Mouse (Mus musculus): ENCODE data around the gene Klf7.

Klf7 gene

GRCm38 (mm10) chr1:64019127-64019635, 102.9 kb downstream of the Klf7 start:
- DNase-seq: no peak

DNA sequence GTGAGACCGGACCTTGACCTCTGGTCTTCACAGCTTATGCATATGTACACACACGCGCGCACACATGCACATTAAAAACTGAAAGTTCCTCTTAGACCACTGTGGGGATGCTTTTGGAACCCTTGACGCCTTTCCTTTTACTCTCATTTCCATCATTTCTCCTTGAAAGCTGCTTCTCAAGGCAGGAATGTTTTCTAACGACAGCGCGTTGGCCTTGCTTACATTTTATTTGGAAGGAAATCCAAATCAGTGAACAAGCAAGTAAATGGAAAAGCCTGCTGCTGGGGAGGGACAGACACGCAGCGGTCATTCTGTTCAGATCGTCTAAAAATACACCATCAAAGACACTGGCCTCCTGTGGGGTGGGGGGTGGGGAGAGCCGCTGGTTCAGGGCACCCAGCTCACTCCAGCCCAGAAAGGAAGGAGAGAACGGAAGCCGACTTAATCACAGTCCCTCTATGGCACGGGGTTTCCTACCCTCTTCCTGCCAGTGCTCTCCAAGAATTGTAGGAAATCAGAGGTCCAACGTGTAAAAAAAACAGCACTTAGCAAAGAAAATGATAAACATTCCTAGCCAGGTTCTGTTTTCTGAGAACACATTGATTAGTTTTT, 103.5 kb downstream of the Klf7 start:
- DNase-seq: no peak

GRCm38 (mm10) chr1:64014091-64014490, 108.0 kb downstream of the Klf7 start:
- no peak for DNase-seq

DNA sequence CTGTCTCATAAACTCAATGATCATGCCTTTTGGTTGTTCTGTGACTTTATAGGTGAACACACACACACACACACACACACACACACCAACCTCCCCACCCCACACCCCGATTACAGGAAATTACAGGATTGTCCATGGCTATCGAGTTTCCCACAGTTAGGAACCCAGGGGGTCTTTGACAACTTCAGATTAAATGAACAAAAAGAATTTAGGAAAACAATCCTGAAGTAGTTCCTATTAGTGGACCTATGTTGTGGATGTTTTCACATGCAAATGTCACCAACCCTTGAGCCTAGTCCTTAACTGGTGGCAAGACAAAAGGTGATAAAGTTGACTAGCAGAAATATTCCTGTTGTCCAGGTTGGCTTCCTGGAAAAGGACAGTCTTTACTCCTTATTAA, 113.1 kb downstream of the Klf7 start:
- DNase-seq: no peak

GRCm38 (mm10) chr1:64008031-64008430, 114.1 kb downstream of the Klf7 start:
- DNase-seq: no peak

DNA sequence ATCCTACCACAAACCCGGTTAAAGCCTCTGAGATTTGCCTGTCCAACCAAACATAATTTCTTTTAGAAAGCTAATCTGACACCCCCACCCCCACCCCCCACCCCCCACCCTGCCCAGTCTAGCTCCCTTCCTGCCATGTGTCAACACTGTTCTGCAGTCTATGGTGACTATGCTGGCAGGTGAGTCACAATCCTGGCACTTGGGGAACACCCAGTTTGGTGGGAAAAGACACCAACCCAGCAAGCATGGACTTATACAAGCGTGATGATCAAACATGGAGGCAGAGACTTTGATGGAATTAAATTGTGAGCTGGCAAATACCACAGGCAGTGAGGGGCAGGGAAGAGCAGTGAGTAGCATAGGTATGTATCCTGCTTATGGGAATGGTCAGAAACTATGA, 116.9 kb downstream of the Klf7 start:
- no peak for DNase-seq

DNA sequence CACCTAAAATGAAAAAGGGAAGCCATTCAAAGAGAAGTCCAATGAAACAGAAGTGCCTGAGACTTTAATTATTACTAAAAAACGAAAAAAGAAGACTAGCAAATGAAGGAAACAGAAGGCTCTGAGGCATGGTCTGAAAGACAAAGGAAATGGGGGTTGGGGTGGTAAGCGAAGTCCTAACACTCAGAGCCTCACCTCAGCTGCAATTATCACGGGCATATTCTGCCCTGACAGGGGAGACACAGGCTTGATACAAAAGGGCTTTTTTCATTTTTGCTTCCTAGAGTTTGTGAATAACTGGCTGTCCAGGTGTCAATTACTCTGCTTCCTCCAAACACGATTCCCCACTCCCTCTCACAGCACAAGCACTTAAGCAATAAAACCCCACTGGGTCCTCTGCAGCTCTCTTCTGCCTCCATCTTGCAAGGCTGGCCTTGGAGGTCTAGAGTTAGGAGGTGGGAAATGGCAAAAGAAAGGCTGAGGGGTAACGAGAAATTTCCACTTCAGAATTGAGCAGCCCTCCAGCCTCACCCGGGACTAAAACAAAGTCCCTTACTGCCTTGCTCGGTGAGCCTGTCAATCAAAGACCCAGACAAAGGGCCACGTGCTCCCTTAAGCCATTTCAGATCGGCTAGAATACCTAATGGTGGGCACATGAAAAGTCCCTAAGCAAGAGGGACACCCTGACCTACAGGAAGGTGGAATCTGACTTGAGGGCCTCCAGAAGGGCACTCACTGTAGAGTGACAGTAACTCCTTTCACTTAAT, 118.4 kb downstream of the Klf7 start:
- DNase-seq: no peak

DNA sequence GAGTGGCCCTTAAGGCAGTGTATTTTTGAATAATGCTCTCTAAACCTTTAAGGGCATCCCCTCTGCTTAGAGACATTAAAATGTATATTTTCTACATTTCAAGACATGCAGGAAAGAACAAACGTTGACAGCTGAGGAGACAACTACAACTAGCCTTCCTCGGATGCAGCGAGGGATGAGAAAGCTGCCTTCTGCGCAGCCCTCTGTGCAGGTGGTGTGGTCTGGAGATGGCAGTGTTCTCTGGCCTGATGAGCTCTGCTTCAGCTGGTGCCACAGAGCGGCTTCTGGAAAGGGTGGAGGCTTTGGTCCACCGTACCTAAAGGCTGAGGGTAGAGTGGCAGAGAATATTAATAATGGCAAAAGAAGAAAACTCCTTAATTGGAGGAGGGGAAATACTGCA, 120.0 kb downstream of the Klf7 start:
- DNase-seq: no peak

GRCm38 (mm10) chr1:64000597-64000996, 121.5 kb downstream of the Klf7 start:
- DNase-seq: no peak

DNA sequence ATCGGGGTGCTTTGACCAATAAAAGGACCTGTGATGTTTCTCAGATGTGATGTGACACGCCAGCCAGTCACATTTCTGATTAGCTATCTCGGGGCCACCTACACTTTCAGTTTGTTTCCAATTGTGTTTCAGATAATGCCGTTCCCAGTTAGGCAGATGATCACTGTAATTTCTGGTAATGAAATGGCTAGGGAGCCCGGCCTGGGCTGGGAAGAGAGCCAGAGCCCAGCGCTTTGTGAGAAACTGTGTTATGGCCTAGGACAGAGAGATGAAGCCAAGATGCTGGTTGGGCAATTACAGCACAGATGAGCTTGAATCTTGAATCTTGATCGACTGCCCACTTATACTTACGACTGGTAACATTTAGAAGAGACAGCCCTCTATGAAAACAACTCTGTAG, 122.6 kb downstream of the Klf7 start:
- DNase-seq: no peak

GRCm38 (mm10) chr1:63998901-63999300, 123.2 kb downstream of the Klf7 start:
- no peak for DNase-seq

DNA sequence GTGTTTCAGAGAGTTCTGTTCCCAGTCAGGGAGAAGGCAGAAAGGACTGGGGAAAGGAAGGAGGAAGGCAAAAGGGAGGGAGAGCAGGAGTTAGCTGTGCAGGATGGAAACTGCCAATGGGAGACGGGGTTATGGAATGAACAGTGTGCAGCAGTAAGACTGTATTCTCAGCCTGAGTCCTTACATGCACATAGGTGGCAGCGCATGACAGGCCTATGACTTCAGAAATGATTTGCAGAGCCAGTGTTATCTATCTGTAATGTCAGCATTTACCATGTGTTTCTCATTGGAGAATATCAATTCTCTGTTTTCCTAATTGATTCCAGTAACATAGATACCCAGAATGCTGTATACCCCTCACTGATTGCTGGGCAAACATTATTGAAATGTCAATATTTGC, 123.9 kb downstream of the Klf7 start:
- no peak for DNase-seq

- DNase-seq: no peak
These were observed 126.3 kb downstream of the Klf7 start for GRCm38 (mm10) chr1:63995828-63996227.

- DNase-seq: no peak
These were observed 127.0 kb downstream of the Klf7 start for GRCm38 (mm10) chr1:63995137-63995492.

DNA sequence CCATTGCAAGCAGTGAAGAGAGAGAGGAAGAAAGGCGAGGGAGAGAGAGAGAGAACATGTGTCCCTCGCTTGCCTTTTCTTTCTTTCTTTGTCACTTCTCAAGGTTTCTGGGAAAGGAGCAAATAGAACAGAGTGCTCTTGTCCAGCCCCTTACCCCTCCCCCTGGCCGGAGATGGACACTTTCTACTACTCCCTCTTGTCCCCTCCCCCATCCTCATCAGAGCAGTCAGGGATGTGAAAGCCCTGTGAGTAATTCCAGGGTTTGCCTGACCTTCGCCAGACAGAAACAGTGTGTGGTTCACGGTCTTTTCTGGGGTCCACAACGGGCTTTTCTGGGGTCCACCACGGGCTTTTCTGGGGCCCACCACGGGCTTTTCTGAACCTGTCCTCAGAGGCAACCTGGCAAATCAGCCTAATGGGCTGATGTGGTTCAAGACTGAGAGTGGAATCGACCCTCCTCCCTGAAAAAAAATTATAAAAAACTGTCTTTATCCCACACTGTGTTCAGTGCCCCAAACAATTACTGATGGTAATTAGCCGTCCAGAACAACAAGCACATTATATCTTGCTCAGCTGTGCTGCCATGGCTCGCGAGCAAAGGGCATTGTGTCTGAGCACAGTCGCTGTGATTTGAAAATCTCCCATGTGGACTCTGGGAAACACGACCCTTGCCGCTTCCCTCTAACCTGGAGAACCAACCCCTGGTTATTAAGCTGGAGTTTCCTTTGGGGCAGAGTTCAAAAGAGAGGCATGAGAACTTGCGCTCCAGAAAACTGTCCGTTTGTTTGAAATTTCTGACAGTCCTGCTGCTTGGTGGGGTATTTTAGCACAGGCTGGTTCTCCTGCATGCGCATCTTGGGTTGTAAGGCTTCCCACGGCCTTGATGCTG, 127.6 kb downstream of the Klf7 start:
- peak; percentile 87 for DNase-seq

GRCm38 (mm10) chr1:63992506-63992905, 129.6 kb downstream of the Klf7 start:
- no peak for DNase-seq

GRCm38 (mm10) chr1:63990416-63990815, 131.7 kb downstream of the Klf7 start:
- DNase-seq: no peak

DNA sequence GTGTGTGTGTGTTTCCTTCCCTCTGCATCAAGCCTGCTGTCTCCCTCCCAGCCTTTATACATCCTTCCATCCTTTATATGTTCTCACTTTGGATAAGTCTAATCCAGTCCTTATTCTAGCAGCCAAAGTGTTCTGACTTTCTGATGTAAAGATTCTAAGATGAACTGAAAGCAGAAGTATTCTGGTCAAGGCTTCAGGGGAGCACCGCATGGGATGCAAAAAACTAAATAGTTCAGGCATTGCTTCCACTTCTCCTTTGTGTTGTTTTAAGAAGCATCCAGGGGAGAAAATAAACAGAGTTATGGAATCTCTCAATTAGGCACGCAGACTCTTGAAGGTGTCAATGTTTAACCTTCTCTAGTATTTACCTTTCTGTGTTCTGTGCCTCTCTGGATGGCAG, 141.3 kb downstream of the Klf7 start:
- DNase-seq: no peak
